Mouse (Mus musculus) left cerebral cortex, postnatal 4 days (tissue): ENCODE measurements around the gene Ptprg. TPM values are rescaled to one million over a fixed set of nuclear protein-coding genes. Genes with fewer than 3 reads are reported as not detected.

ENCODE experiments used
- DNase-seq: peaks from one replicate; pipeline ENCODE4 v3.0.0-alpha.2; 2022
- intact Hi-C: fragments of 180-260 bp; cut with DNase I; formaldehyde crosslinking; loops from one replicate; pipeline ENCODE4 v1.15.1; 2025
- total RNA-seq, 2 experiments: library from RNA; stranded (reverse); gene quantifications; 2 replicates each; pipeline ENCODE4 v1.2.3; 2021

Ptprg gene
- total RNA-seq, 2 experiments from 2014 or later: 127 to 141 TPM

DNA sequence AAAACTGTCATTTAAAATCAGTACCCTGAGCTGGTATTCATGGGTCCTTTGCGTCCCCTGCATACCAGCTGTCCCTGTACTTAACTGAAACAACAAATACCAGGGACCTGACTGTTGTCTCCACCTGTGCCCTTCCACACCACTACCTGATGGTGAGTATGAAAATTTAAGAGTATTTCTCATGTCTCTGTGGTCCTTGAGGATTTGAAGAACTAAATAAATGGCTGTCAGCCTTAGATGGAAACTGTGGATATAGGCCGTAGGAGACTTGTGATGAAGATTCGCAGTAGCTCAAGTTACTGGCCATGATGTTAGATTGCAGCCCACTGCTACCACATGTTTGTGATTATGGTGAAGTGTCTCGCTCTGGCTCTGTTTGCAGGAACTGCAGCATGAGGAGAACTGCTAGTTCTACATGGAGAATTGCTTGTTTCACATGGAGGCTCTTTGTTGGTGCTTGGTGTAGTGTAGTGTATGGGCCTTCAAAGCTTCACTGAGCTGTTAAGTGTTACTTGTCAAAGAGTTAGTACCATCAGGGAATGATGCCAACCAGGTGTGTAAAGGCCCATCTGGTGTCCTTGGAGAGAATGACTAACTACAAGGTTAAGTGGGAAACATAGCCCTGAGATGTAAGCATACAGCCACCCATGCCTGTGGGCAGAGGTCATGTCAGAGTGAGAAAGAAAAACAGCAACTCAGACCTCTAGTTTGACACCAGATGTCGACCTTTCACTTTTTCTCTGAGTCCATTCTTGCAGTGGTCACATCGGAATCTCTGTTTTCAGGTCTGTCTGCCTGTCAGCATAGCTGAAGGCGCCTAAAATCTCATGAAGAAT is 518.9 kb downstream of the Ptprg start:
- DNase-seq: no peak
- intact Hi-C loops: no loop called here

GRCm38 (mm10) chr14:12073408-12074107 is 520.2 kb downstream of the Ptprg start:
- no peak for DNase-seq
- intact Hi-C loops: no loop called here

DNA sequence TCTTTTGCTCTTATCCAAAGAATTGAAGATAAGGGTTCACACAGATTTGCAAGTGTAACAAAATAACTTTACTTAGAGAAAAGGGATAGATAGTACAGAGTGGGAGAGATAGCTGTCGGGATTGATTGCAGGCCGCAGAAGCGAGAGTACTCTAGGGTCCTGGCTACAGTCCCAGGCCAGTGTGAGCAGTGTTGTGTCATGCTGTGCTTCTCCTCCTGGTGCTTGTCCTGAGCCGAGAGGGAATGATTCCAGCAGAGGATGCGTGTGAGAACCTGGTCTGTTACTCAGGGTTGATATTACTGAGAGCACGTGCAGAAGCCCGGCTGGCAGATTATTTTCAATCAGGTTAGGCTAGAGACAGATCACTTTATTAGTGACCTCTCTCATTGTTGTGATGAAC is 523.9 kb downstream of the Ptprg start:
- intact Hi-C loops: no loop called here
- peak; percentile 23 for DNase-seq

- intact Hi-C loops: no loop called here
- no peak for DNase-seq
Measured at GRCm38 (mm10) chr14:12079250-12079649, 525.9 kb downstream of the Ptprg start.

- intact Hi-C loops: no loop called here
Measured at GRCm38 (mm10) chr14:12079833-12080401, 526.6 kb downstream of the Ptprg start.

DNA sequence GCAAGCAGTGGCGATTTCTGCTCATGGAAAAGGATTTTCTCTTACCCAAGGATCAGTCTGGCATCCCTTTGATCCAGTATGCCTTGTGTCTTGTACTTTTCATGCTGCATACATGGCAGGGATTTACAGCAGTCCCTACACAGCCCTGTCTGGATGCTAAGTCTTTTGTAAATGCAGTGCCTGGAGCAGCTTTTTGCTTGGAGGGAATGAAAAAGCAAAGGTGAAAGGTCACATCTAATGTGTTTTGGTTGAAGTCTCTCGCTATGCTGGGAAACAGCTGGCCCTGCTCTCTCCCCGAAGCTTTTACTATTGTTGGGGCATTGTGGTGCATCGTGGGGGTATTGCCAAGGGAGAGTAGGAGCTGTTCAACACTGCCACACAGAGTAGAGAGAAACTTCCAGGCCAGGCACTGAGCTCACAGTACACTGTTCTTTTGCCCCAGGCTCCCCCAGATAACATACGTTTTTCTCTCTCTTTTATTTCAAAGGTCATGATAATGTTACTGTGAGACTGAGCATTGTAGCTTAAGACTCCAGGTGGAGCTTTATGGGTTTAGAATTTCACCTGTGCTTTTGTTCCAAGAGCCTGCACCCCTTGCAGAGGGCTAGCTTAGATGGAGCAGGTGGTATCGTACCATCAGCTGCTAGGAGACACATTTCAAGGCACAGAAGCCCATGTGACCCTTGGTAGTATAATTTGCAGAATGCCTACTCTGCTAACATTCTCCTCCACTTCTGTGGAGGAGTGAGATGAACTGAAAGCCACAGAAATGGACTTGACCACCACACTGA is 529.0 kb downstream of the Ptprg start:
- DNase-seq: no peak
- intact Hi-C loops: no loop called here

More at GRCm38 (mm10) chr14:12079833-12080401, 526.6 kb downstream of the Ptprg start:
- no peak for DNase-seq

DNA sequence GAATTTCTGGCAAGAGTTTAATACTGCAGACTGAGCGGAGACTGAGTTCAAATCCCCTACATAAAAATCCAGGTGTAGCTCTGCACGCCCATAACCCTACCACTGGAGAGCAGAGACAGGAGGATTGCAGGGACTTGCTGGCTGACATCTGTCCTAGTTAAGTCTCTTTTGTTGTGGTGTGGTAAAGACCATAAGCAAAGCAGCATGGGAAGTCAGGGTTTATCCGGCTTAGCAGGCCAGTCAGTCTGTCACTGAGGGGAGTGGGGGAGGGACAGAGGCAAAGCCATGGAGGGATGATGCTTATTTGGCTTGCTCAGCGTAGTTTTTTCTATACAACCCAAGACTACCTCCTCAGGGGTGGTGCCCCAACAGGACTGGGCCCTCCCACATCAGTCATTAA is 530.7 kb downstream of the Ptprg start:
- intact Hi-C loops: no loop called here
- DNase-seq: no peak

- intact Hi-C loops: no loop called here
- peak; percentile 38 for DNase-seq
Measured at GRCm38 (mm10) chr14:12085078-12085477, 531.7 kb downstream of the Ptprg start.

- intact Hi-C loops: no loop called here
- DNase-seq: no peak
Measured at GRCm38 (mm10) chr14:12086167-12086566, 532.8 kb downstream of the Ptprg start.

GRCm38 (mm10) chr14:12089954-12090353 is 536.6 kb downstream of the Ptprg start:
- intact Hi-C loops: no loop called here
- no peak for DNase-seq

DNA sequence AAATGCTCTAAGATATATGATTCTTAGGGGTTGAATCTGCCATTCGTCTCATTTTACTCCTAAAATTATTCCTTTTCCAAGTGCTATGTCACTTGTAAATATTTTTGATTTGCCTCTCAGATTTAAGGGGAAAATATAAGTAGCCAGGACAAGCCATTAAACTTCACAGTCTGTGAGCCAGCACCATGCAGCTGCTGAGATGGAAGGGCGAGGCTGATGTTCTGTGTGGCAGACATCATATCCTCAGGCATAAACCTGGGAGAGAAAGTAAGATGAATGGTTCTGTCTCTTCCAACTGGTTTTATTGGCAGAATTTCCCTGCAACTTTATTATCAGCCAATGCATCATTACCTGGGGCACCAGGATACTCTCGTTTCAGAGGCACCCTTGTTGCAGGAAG is 538.4 kb downstream of the Ptprg start:
- no peak for DNase-seq
- intact Hi-C loops: no loop called here

- intact Hi-C loops: no loop called here
- no peak for DNase-seq
Measured at GRCm38 (mm10) chr14:12099390-12100333, 546.3 kb downstream of the Ptprg start.

GRCm38 (mm10) chr14:12102389-12103325 is 549.3 kb downstream of the Ptprg start:
- intact Hi-C loops: no loop called here
- no peak for DNase-seq

GRCm38 (mm10) chr14:12104297-12105155 is 551.2 kb downstream of the Ptprg start:
- intact Hi-C loops: no loop called here

DNA sequence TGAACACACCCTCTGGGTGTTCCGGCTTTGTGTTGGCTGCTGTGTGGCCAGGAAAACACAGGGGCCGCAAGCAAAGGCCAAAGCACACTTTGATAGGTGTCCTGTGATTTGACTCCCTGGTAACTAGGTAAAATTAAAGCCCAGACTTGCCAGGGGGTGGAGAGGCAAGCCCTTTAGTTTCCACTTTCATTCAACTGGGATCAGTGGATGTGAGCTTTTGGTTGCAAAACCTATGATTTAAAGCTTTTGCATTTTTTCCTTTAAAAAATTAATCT is 551.8 kb downstream of the Ptprg start:
- intact Hi-C loops: no loop called here
- DNase-seq: no peak

More at GRCm38 (mm10) chr14:12104297-12105155, 551.2 kb downstream of the Ptprg start:
- no peak for DNase-seq

- intact Hi-C loops: no loop called here
Measured at GRCm38 (mm10) chr14:12105593-12105992, 552.3 kb downstream of the Ptprg start.

GRCm38 (mm10) chr14:12107459-12107858 is 554.1 kb downstream of the Ptprg start:
- intact Hi-C loops: no loop called here
- DNase-seq: no peak

More at GRCm38 (mm10) chr14:12105593-12105992, 552.3 kb downstream of the Ptprg start:
- DNase-seq: no peak

DNA sequence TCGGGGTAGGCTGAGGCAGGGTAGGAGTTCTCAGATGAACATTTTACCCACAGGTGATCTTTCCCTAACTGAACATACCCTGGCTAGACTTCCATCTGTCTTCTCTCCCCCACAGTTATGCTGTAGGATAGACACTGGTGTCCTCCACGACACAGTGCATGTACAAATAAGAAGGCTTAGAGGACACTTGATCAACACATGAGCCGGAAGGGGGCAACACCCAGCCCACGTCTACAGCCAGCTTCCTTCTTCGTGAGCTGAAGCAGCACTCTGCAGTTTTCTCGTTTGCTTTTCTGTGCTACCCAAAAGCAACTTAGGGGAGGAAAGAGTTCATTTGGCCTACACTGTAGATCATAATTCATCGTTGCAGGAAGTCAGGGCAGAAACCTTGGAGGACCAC is 554.7 kb downstream of the Ptprg start:
- DNase-seq: no peak
- intact Hi-C loops: no loop called here
